Mouse (Mus musculus): ENCODE measurements around the gene Gm42417.

- TF ChIP-seq CTCF (IDR thresholded peaks at IDR 0.05; ENCODE audit: low read depth, low read length), result no peak
- no peak for TF ChIP-seq TAL1 (conservative IDR thresholded peaks at IDR 0.05; ENCODE audit: low read depth, low read length)
- TF ChIP-seq POLR2AphosphoS5 (IDR thresholded peaks at IDR 0.05; ENCODE audit: insufficient replicate concordance, low read depth, low read length), result no peak
These were observed 31.1 kb upstream of the Gm42417 start for GRCm38 (mm10) chr1:36570320-36570719.
